Mouse (Mus musculus): ENCODE measurements around the gene Gm17409. TPM values are rescaled to one million over a fixed set of nuclear protein-coding genes. Genes with fewer than 3 reads are reported as not detected.

Gene Gm17409
- polyA plus RNA-seq, 1 experiment from 2014 or later = not detected

DNA sequence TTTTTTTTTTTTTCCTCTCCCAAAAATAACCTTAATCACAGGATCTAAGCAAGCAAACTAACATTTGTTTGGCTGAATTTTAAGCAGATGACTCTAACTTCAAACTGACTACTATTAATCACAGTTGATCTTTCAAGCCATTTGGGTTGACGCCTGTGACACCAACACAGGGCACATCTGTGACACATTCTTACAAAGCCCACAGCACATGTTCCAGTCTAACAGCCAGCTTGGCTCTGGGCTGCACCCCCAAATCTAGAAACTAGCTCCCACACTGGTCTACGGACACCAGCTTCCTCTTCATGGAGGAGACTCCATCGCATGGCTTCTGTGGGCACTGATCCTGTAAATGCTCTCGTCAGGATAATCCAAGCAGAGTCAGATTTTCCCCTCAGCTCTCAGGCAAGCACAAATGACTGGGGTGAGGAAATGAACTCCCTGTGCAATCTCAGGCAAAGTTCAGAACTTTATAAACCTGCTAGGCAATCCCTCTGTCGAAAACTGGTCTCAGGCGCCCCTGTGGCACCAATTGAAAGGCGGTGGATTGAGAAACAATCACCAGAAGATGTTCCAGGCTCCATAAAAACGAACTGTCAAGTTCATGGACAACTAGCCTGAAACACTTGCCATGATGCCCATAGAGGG is 13.0 kb upstream of the Gm17409 start:
- ATAC-seq (ENCODE audit: insufficient number of reproducible peaks, insufficient read depth, low FRiP score, low TSS enrichment) = no peak
- Histone ChIP-seq H3K27ac (no peak overlapping the region), H3K9ac (no peak overlapping the region), H3K4me1 (no peaks in the 10 kb centered on the region), H3K4me3 (no peak overlapping the region), H3K9me3 (no peaks in the 10 kb centered on the region), H3K27me3 (no peaks in the 10 kb centered on the region), H3K4me2 (replicated peaks) (no peak overlapping the region), H3K36me3 (peaks cover 32% of the 10 kb centered on the region)
- WGBS = 95% methylated on average over 8 of the region's 8 CpGs

DNA sequence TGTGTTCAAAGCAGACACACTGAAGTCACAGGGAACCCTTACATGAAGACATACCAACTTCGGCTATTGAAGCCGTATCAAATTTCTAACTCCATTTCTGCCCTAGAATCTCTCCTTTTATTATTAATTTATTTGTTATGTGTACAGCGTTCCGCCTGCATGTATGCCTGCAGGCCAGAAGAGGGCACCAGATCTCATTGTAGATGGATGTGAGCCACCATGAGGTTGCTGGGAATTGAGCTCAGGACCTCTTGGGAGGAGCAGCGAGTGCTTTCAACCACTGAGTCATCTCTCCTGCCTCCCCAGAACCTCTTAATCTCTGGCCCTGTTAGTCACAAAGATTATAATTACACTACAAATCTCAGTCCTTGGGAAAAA is 12.4 kb upstream of the Gm17409 start:
- no peak overlapping the region for H3K27ac ChIP-seq
- 92% methylated on average over 5 of the region's 5 CpGs for WGBS
- no peak for ATAC-seq (ENCODE audit: insufficient number of reproducible peaks, insufficient read depth, low FRiP score, low TSS enrichment)
- no peaks in the 10 kb centered on the region for H3K9me3 ChIP-seq
- H3K4me3 ChIP-seq = no peak overlapping the region
- H3K9ac ChIP-seq = no peak overlapping the region
- H3K36me3 ChIP-seq = peaks cover 38% of the 10 kb centered on the region
- H3K27me3 ChIP-seq = no peaks in the 10 kb centered on the region
- no peaks in the 10 kb centered on the region for H3K4me1 ChIP-seq
- H3K4me2 ChIP-seq (replicated peaks) = no peak overlapping the region

DNA sequence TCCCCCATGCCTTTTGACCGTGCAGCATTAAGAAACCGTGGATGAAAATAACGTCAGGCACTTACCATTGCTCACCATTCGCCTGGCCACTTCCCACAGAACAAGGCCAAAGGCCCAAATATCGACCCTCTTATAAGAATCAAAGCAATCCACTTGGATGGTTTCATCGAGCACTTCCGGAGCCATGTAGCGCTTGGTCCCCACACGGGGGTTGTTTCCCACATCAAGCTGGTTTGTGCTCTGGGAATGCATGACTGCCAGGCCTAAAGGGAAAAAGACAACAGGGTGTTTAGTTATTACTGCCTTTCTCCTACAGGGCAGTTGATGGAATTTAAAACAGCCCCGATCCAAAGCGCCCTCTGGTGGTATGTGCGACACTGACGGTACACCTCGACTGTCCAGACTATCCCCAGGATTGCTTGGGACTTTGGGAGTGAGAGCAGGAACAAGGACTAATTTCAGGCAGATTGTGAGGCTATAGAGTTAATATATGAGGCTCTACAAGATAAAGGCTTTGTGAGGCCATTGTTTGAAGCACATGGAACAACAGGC is 11.0 kb upstream of the Gm17409 start:
- 85% methylated on average over 14 of the region's 14 CpGs for WGBS
- Histone ChIP-seq H3K9ac (no peak overlapping the region), H3K27me3 (no peaks in the 10 kb centered on the region), H3K27ac (no peak overlapping the region), H3K9me3 (no peaks in the 10 kb centered on the region), H3K4me1 (no peaks in the 10 kb centered on the region), H3K4me3 (no peak overlapping the region), H3K4me2 (replicated peaks) (no peak overlapping the region), H3K36me3 (peaks cover 49% of the 10 kb centered on the region)
- no peak for ATAC-seq (ENCODE audit: insufficient number of reproducible peaks, insufficient read depth, low FRiP score, low TSS enrichment)

DNA sequence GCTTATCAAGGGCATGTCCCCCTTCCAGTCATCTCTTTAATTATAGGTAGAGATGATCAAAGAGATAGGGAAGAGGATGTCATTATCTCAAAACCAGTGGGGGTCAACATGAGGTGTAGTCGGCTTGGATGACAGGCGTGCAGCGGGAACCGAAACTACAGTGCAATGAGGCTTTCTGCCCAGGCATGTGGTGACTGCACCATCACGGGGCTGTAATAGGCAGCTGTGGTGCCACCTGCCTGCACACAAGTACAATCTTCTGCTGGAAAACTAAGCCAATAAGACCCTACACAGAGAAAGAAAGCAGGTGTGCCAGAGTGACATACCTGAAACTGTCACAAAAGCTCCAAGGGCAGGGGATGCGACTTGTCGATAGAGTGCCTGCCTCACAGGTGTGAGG is 374 bp downstream of the Gm17409 start:
- no peak overlapping the region for H3K27ac ChIP-seq
- H3K27me3 ChIP-seq = no peaks in the 10 kb centered on the region
- H3K9me3 ChIP-seq = no peaks in the 10 kb centered on the region
- WGBS = 94% methylated on average over 7 of the region's 7 CpGs
- no peak for ATAC-seq (ENCODE audit: insufficient number of reproducible peaks, insufficient read depth, low FRiP score, low TSS enrichment)
- H3K4me3 ChIP-seq = no peak overlapping the region
- no peak overlapping the region for H3K4me2 ChIP-seq (replicated peaks)
- no peak overlapping the region for H3K9ac ChIP-seq
- peaks cover 54% of the 10 kb centered on the region for H3K36me3 ChIP-seq
- no peaks in the 10 kb centered on the region for H3K4me1 ChIP-seq

DNA sequence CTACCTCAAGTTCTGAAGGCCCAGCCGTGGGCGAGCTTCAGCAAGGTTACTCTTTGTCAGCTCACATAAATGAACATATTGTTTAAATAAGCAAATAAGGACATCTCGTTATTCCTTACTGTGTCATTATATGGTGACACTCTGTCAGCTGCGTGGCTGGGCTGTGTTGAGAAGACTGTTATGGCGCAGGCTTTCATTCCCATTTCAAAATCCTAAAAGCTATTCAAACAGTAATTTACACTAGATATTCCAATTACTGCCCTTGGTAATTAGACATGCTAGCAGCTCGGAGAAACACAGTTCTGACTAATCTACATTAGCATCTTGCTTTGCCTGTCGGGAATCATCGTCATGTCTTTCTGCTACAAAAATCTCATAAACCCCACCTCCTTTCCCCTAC is 5.7 kb downstream of the Gm17409 start:
- no peak for ATAC-seq (ENCODE audit: insufficient number of reproducible peaks, insufficient read depth, low FRiP score, low TSS enrichment)
- Histone ChIP-seq H3K9me3 (no peaks in the 10 kb centered on the region), H3K36me3 (peaks cover 25% of the 10 kb centered on the region; the same call in 1 of the 2 replicates), H3K9ac (no peak overlapping the region), H3K27ac (no peak overlapping the region), H3K4me2 (replicated peaks) (no peak overlapping the region), H3K4me3 (no peak overlapping the region), H3K27me3 (no peaks in the 10 kb centered on the region), H3K4me1 (no peaks in the 10 kb centered on the region)
- WGBS = 89% methylated on average over 8 of the region's 8 CpGs

DNA sequence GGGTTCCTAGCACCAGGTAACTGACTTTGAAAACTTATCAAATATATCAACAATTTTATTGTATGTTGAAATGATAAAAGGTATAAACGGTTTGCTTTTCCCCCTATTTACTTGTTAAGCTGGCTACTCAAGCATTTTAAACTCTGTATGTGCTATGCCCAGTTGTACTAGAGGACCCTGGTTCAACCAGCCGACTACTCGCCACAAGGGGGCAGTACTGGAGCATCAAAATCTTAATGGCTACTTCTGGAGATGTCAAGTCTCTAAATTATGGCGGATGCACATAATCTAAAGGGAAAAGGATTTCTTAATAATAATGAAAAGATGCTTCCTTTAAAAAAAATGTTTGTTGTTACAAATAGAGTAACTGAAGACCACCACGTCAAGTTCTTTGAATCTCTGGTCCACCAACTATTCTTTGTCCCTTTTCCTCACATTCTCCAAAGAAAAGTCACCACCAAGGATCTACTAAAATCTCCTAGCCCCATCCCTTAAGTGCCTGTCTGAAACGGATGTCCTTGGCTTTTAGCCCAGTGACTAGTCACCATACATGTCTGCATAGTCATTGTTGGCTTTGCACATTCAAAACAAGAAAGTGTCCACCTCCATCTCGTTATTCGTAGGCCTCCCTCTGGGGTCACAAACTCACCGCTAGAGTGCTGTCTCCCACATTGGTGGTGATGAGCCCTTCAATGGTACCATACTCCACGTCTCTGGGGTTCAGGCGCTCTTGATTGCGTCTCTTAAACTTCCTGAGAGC is 7.2 kb downstream of the Gm17409 start:
- H3K36me3 ChIP-seq = peaks cover 16% of the 10 kb centered on the region; the same call in 1 of the 2 replicates
- no peak for ATAC-seq (ENCODE audit: insufficient number of reproducible peaks, insufficient read depth, low FRiP score, low TSS enrichment)
- H3K9me3 ChIP-seq = no peaks in the 10 kb centered on the region
- H3K27ac ChIP-seq = no peak overlapping the region
- no peak overlapping the region for H3K9ac ChIP-seq
- H3K4me1 ChIP-seq = no peaks in the 10 kb centered on the region
- H3K27me3 ChIP-seq = no peaks in the 10 kb centered on the region
- no peak overlapping the region for H3K4me3 ChIP-seq
- H3K4me2 ChIP-seq (replicated peaks) = no peak overlapping the region
- 64% methylated on average over 12 of the region's 12 CpGs for WGBS

DNA sequence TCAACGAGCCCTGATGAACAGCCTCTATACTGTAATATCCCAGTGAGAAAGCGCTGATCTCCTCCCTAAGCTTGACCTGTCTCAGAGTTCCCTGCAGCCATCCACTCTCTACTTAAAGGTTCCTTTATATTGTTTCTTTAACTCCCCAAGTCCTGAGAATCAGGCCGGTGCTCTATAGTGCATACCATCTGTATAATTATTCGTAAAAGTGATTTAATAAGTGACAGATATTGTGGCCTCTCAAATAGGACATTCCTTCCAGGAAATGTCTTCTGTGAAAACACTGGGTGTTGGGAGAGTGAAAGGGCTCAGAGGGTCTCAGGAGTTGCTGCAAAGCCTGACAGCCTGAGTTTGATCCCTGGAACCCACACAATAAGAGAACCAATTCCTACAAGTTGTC is 8.2 kb downstream of the Gm17409 start:
- WGBS = 89% methylated on average over 4 of the region's 4 CpGs
- Histone ChIP-seq H3K4me3 (no peak overlapping the region), H3K9me3 (no peaks in the 10 kb centered on the region), H3K4me2 (replicated peaks) (no peak overlapping the region), H3K27me3 (no peaks in the 10 kb centered on the region), H3K36me3 (peaks cover 12% of the 10 kb centered on the region; the same call in 1 of the 2 replicates), H3K9ac (no peak overlapping the region), H3K4me1 (no peaks in the 10 kb centered on the region), H3K27ac (no peak overlapping the region)
- no peak for ATAC-seq (ENCODE audit: insufficient number of reproducible peaks, insufficient read depth, low FRiP score, low TSS enrichment)

DNA sequence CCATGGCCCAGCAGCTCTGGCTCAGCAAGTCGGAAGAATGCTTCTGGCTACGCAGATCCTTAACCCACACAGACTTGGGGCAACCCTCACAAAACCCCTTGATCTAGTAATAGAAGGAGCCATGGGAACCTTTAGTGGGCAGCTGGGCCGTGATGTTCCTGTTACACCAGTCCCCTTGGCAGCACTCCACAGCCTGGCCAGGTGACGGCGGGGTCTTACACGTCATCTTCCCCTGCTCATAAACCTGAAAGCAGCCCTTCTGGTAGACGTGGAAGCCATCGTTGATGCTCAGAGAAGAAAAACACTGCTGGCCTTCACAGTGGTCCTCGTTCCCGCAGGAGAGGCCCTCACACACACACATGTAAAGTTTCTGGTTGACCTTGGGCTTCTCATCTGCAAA is 9.6 kb downstream of the Gm17409 start:
- H3K36me3 ChIP-seq = 0 out of 2 replicates have a peak, but pooled peaks cover 8% of the 10 kb centered on the region
- no peaks in the 10 kb centered on the region for H3K27me3 ChIP-seq
- 88% methylated on average over 10 of the region's 10 CpGs for WGBS
- H3K27ac ChIP-seq = no peak overlapping the region
- no peaks in the 10 kb centered on the region for H3K4me1 ChIP-seq
- H3K9ac ChIP-seq = no peak overlapping the region
- H3K4me3 ChIP-seq = no peak overlapping the region
- no peaks in the 10 kb centered on the region for H3K9me3 ChIP-seq
- H3K4me2 ChIP-seq (replicated peaks) = no peak overlapping the region
- ATAC-seq (ENCODE audit: insufficient number of reproducible peaks, insufficient read depth, low FRiP score, low TSS enrichment) = no peak

DNA sequence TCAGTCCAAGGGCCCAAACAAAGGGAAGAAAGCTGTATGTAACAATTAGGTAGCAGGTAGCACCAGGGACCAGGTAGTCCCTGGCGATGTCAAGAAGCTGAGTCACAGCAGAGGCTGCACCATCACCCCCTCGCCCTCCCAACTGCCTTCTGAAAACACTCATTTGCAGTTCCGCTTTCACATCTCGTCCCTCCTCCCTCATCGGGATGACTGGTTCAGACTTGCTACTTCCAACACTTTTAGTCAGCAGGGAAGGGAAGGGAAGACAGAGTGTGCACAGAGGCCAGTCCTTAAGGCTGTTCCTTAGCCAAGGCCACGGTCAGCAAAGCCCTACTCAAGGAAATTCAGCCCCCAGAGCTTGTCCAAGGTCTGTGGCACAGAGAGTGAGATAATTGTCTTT is 10.8 kb downstream of the Gm17409 start:
- no peak overlapping the region for H3K27ac ChIP-seq
- no peaks in the 10 kb centered on the region for H3K9me3 ChIP-seq
- no peak overlapping the region for H3K4me2 ChIP-seq (replicated peaks)
- no peaks in the 10 kb centered on the region for H3K4me1 ChIP-seq
- no peak for ATAC-seq (ENCODE audit: insufficient number of reproducible peaks, insufficient read depth, low FRiP score, low TSS enrichment)
- no peak overlapping the region for H3K9ac ChIP-seq
- H3K36me3 ChIP-seq = 0 out of 2 replicates have a peak, but pooled peaks cover 8% of the 10 kb centered on the region
- 77% methylated on average over 6 of the region's 6 CpGs for whole genome bisulfite sequencing
- H3K4me3 ChIP-seq = no peak overlapping the region
- H3K27me3 ChIP-seq = no peaks in the 10 kb centered on the region

DNA sequence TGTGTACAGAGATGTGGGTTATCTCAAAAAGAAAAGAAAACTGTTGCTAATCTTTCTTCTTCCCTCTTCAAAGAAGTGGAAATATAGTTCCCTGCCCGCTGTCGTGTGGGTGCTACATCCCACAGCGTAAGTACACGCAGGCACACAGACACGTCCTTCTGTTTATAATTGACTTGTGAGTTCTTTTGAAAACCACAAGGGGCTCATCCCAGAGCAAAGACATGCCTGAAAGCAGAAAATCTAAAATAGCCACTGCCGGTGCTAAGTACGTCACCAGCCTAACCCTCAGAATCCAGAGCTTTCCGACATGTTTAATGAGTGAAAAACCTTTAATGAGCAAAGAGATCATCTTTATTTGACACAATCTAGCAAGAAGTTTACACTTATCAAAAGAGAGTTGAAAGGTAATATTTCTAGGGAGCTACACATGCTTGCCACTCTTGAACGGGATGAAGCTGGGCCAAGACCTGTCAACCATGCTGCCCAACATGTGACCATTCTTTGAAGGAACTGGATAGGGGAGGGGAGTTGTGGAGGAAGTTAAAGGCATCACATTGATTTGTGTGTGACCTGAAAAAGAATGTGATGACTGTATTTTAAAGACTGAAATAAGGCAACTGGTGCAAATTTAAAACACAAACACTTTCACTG is 11.7 kb downstream of the Gm17409 start:
- no peak for ATAC-seq (ENCODE audit: insufficient number of reproducible peaks, insufficient read depth, low FRiP score, low TSS enrichment)
- Histone ChIP-seq H3K4me3 (no peak overlapping the region), H3K27me3 (no peaks in the 10 kb centered on the region), H3K4me1 (peaks cover 1% of the 10 kb centered on the region; the same call in 1 of the 2 replicates), H3K4me2 (replicated peaks) (no peak overlapping the region), H3K36me3 (0 out of 2 replicates have a peak, but pooled peaks cover 8% of the 10 kb centered on the region), H3K27ac (no peak overlapping the region), H3K9me3 (no peaks in the 10 kb centered on the region), H3K9ac (no peak overlapping the region)
- 78% methylated on average over 9 of the region's 9 CpGs for WGBS

DNA sequence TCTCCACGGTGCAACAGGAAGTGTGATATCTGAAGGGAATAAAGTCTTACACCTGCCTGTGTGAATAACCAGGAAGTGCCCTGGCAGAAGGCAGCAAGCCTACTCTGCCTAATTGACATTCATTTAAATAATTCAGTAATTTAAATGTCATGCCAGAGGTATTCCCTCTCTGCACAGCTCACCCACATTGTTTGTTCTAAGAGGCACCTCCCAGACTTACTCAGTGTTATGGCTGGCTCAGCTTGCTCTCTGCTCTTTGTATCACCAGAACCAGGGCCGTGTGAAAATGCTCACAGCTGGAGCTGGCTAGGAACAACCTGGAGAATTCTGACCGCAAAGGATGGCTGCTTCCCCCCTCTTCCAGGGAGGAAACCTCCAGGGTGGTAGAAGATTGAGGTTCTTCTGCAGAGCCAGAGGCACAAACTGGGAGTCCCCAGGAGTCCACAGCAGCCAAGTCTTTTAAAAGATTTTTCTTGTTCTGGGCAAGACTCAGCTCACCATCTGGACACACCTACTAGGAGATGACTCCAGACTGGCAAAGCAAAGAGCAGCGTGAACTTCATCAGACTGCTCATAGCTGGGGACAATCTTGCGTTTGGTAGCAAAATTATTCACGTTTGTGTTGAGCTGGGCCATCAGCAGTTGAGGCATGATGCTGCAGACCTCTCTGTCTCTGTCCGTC is 14.5 kb downstream of the Gm17409 start:
- no peak overlapping the region for H3K4me2 ChIP-seq (replicated peaks)
- 66% methylated on average over 7 of the region's 7 CpGs for WGBS
- H3K9ac ChIP-seq = no peak overlapping the region
- H3K4me1 ChIP-seq = peaks cover 13% of the 10 kb centered on the region; the same call in 1 of the 2 replicates
- no peak for ATAC-seq (ENCODE audit: insufficient number of reproducible peaks, insufficient read depth, low FRiP score, low TSS enrichment)
- H3K9me3 ChIP-seq = no peaks in the 10 kb centered on the region
- no peaks in the 10 kb centered on the region for H3K36me3 ChIP-seq
- no peak overlapping the region for H3K4me3 ChIP-seq
- no peak overlapping the region for H3K27ac ChIP-seq
- H3K27me3 ChIP-seq = no peaks in the 10 kb centered on the region

Measured in embryonic facial prominence, embryonic 12.5 days (tissue).